Mouse (Mus musculus): ENCODE measurements around the gene Ptgir. TPM values are rescaled to one million over a fixed set of nuclear protein-coding genes. Genes with fewer than 3 reads are reported as not detected.

Ptgir gene
- polyA plus RNA-seq, 1 experiment from 2014 or later = 0.19 TPM

GRCm38 (mm10) chr7:16930850-16931249 lies 24.6 kb downstream of the Ptgir start:
- no peak overlapping the region for H3K4me3 ChIP-seq (ENCODE audit: low read depth, low read length)
- no peak overlapping the region for H3K9ac ChIP-seq (ENCODE audit: low read depth, low read length)
- no peaks in the 10 kb centered on the region for H3K27me3 ChIP-seq (ENCODE audit: control insufficient read depth, insufficient read depth, low read length)
- ATAC-seq (replicated peaks; ENCODE audit: insufficient number of reproducible peaks, low FRiP score, low TSS enrichment) = no peak
- no peaks in the 10 kb centered on the region for H3K9me3 ChIP-seq (replicated peaks; ENCODE audit: control insufficient read depth, low read length)
- no peaks in the 10 kb centered on the region for H3K4me1 ChIP-seq (ENCODE audit: control insufficient read depth, insufficient read depth, low read length)
- no peaks in the 10 kb centered on the region for H3K36me3 ChIP-seq (ENCODE audit: control insufficient read depth, insufficient read depth, low read length)
- no peak overlapping the region; the same call in 1 of the 2 replicates for H3K4me2 ChIP-seq
- H3K27ac ChIP-seq (ENCODE audit: low read depth, low read length) = no peak overlapping the region
- 12% methylated on average over 1 of the region's 1 CpGs for WGBS (ENCODE audit: insufficient replicate concordance)

GRCm38 (mm10) chr7:16931968-16932627 lies 25.8 kb downstream of the Ptgir start:
- H3K36me3 ChIP-seq (ENCODE audit: control insufficient read depth, insufficient read depth, low read length) = no peaks in the 10 kb centered on the region; the same call in 1 of the 2 replicates
- no peaks in the 10 kb centered on the region for H3K27me3 ChIP-seq (ENCODE audit: control insufficient read depth, insufficient read depth, low read length)
- no peaks in the 10 kb centered on the region for H3K4me1 ChIP-seq (ENCODE audit: control insufficient read depth, insufficient read depth, low read length)
- H3K4me3 ChIP-seq (ENCODE audit: low read depth, low read length) = no peak overlapping the region
- no peak overlapping the region for H3K4me2 ChIP-seq
- H3K9me3 ChIP-seq (replicated peaks; ENCODE audit: control insufficient read depth, low read length) = no peaks in the 10 kb centered on the region; the same call in 1 of the 2 replicates
- WGBS (ENCODE audit: insufficient replicate concordance) = 17% methylated on average over 14 of the region's 14 CpGs
- H3K27ac ChIP-seq (ENCODE audit: low read depth, low read length) = no peak overlapping the region
- H3K9ac ChIP-seq (ENCODE audit: low read depth, low read length) = no peak overlapping the region
- ATAC-seq (replicated peaks; ENCODE audit: insufficient number of reproducible peaks, low FRiP score, low TSS enrichment) = 0 out of 2 replicates have a peak, but pooled peaks have one; percentile 18

DNA sequence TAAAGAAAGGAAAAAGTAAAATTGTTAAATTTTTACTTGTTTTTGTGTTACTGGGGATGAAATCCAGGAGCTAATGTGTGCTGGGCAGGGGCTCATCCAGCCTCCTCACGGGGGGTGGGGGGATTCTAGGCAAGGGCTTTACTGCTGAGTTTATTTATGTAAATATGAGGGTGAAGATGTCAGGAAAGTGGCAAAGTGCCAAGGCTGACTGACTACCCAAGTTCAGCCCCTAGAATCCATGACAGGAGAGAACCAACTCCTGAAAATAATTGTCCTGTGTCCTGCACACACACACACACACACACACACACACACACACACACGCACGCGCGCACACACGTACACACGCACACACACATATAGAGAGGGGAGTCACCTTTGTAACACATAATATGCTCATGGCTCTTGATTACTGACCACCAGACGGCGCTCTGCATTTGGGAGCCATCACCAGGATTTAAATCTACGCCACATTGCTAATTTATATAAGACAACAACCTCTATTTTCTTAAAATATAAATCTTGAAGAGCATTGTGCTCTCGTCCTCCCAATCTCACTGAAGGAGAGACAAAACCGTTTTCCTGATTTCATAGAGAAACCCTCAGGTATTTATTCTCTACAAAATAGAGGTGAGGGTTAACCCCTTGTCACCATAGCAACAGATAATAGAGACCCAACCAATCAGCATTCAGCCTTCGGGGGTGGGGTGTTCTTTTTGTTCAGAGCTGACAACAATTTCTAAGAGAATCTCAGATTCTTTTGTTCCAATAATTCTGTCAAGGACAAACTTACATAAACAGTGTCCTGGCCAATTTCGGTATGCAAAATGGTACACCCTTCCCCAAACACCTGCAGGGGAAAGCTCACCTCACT lies 26.7 kb downstream of the Ptgir start:
- no peaks in the 10 kb centered on the region; the same call in 1 of the 2 replicates for H3K36me3 ChIP-seq (ENCODE audit: control insufficient read depth, insufficient read depth, low read length)
- no peak for ATAC-seq (replicated peaks; ENCODE audit: insufficient number of reproducible peaks, low FRiP score, low TSS enrichment)

GRCm38 (mm10) chr7:16937312-16937711 lies 31.0 kb downstream of the Ptgir start:
- Histone ChIP-seq H3K9ac (ENCODE audit: low read depth, low read length) (no peak overlapping the region), H3K9me3 (replicated peaks; ENCODE audit: control insufficient read depth, low read length) (no peaks in the 10 kb centered on the region; the same call in 1 of the 2 replicates), H3K27ac (ENCODE audit: low read depth, low read length) (no peak overlapping the region), H3K4me2 (no peak overlapping the region), H3K36me3 (ENCODE audit: control insufficient read depth, insufficient read depth, low read length) (no peaks in the 10 kb centered on the region; the same call in 1 of the 2 replicates), H3K4me3 (ENCODE audit: low read depth, low read length) (no peak overlapping the region), H3K4me1 (ENCODE audit: control insufficient read depth, insufficient read depth, low read length) (peaks cover 7% of the 10 kb centered on the region), H3K27me3 (ENCODE audit: control insufficient read depth, insufficient read depth, low read length) (no peaks in the 10 kb centered on the region)
- WGBS (ENCODE audit: insufficient replicate concordance) = 43% methylated on average over 4 of the region's 4 CpGs
- no peak for ATAC-seq (replicated peaks; ENCODE audit: insufficient number of reproducible peaks, low FRiP score, low TSS enrichment)

More for the DNA sequence above, 26.7 kb downstream of the Ptgir start:
- no peak overlapping the region for H3K27ac ChIP-seq (ENCODE audit: low read depth, low read length)
- H3K9me3 ChIP-seq (replicated peaks; ENCODE audit: control insufficient read depth, low read length) = no peaks in the 10 kb centered on the region; the same call in 1 of the 2 replicates
- no peak overlapping the region for H3K4me3 ChIP-seq (ENCODE audit: low read depth, low read length)
- WGBS (ENCODE audit: insufficient replicate concordance) = 38% methylated on average over 14 of the region's 14 CpGs
- no peak overlapping the region for H3K9ac ChIP-seq (ENCODE audit: low read depth, low read length)
- no peaks in the 10 kb centered on the region for H3K4me1 ChIP-seq (ENCODE audit: control insufficient read depth, insufficient read depth, low read length)
- H3K27me3 ChIP-seq (ENCODE audit: control insufficient read depth, insufficient read depth, low read length) = no peaks in the 10 kb centered on the region
- H3K4me2 ChIP-seq = no peak overlapping the region

DNA sequence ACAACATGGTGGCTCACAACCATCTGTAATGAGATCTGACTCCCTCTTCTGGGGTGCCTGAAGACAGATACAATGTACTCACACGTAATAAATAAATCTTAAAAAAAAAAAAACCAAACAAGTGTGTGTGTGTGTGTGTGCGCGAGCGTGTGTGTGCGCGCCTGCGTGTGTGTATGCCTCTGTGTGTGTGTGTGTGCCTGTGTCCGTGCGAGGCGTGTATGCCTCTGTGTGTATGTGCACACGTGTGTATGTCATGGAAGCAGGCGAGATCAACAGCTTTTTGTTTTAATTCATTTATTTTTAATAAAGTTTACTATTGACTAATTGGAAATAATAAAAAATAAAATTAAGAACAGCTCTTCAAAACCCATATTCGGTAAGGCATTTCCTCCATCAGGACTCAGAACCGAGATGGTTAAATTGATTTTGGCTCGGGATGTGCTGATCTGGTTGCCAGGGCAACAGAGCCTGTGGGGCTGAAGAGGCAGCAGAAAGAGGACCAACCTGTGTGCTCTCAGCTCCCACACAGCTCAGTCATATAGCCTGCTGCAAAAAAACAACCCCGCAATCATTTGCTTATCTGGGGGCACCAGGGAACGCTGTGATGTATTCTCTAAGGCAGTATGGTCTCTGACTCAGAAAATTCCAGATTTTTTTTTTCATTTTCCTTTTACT lies 32.0 kb downstream of the Ptgir start:
- no peak overlapping the region for H3K9ac ChIP-seq (ENCODE audit: low read depth, low read length)
- H3K4me2 ChIP-seq = no peak overlapping the region
- 69% methylated on average over 17 of the region's 17 CpGs for WGBS (ENCODE audit: insufficient replicate concordance)
- no peaks in the 10 kb centered on the region; the same call in 1 of the 2 replicates for H3K36me3 ChIP-seq (ENCODE audit: control insufficient read depth, insufficient read depth, low read length)
- H3K27me3 ChIP-seq (ENCODE audit: control insufficient read depth, insufficient read depth, low read length) = no peaks in the 10 kb centered on the region
- peaks cover 7% of the 10 kb centered on the region for H3K4me1 ChIP-seq (ENCODE audit: control insufficient read depth, insufficient read depth, low read length)
- H3K4me3 ChIP-seq (ENCODE audit: low read depth, low read length) = no peak overlapping the region
- no peak for ATAC-seq (replicated peaks; ENCODE audit: insufficient number of reproducible peaks, low FRiP score, low TSS enrichment)
- H3K9me3 ChIP-seq (replicated peaks; ENCODE audit: control insufficient read depth, low read length) = no peaks in the 10 kb centered on the region; the same call in 1 of the 2 replicates
- H3K27ac ChIP-seq (ENCODE audit: low read depth, low read length) = no peak overlapping the region

DNA sequence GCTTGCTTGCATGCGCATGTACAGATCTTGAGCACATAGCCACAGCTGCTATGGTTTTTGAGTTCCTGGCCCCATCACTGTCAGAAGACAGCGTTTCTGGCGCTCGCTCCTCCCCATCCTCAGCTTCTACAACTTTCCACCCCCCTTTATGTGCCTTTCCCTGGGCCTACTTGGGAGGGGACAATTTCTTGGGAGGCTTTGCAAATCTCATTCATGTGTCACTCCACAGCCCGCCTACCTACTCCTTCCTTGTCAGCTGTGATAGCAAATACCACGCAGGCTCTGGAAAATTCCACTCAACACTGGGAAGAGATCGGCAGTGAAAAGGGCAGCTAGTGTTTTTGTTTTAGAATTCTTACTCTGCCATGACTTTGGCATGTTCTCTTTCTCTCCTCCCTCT lies 34.0 kb downstream of the Ptgir start:
- Histone ChIP-seq H3K27me3 (ENCODE audit: control insufficient read depth, insufficient read depth, low read length) (peaks cover 5% of the 10 kb centered on the region), H3K27ac (ENCODE audit: low read depth, low read length) (peak overlapping the region; percentile 46; the same call in 1 of the 2 replicates), H3K4me1 (ENCODE audit: control insufficient read depth, insufficient read depth, low read length) (peaks cover 12% of the 10 kb centered on the region), H3K4me2 (no peak overlapping the region), H3K4me3 (ENCODE audit: low read depth, low read length) (no peak overlapping the region), H3K9ac (ENCODE audit: low read depth, low read length) (no peak overlapping the region), H3K9me3 (replicated peaks; ENCODE audit: control insufficient read depth, low read length) (no peaks in the 10 kb centered on the region; the same call in 1 of the 2 replicates), H3K36me3 (ENCODE audit: control insufficient read depth, insufficient read depth, low read length) (no peaks in the 10 kb centered on the region; the same call in 1 of the 2 replicates)
- no peak for ATAC-seq (replicated peaks; ENCODE audit: insufficient number of reproducible peaks, low FRiP score, low TSS enrichment)
- WGBS (ENCODE audit: insufficient replicate concordance) = 29% methylated on average over 7 of the region's 7 CpGs

- Histone ChIP-seq H3K9ac (ENCODE audit: low read depth, low read length) (no peak overlapping the region), H3K4me2 (no peak overlapping the region), H3K27ac (ENCODE audit: low read depth, low read length) (no peak overlapping the region), H3K4me1 (ENCODE audit: control insufficient read depth, insufficient read depth, low read length) (peaks cover 29% of the 10 kb centered on the region), H3K9me3 (replicated peaks; ENCODE audit: control insufficient read depth, low read length) (no peaks in the 10 kb centered on the region), H3K36me3 (ENCODE audit: control insufficient read depth, insufficient read depth, low read length) (no peaks in the 10 kb centered on the region), H3K27me3 (ENCODE audit: control insufficient read depth, insufficient read depth, low read length) (peaks cover 31% of the 10 kb centered on the region), H3K4me3 (ENCODE audit: low read depth, low read length) (no peak overlapping the region)
- no peak for ATAC-seq (replicated peaks; ENCODE audit: insufficient number of reproducible peaks, low FRiP score, low TSS enrichment)
- 63% methylated on average over 4 of the region's 4 CpGs for WGBS (ENCODE audit: insufficient replicate concordance)
These were observed 36.6 kb downstream of the Ptgir start for GRCm38 (mm10) chr7:16942861-16943260.

GRCm38 (mm10) chr7:16944061-16944807 lies 37.9 kb downstream of the Ptgir start, which contains the start of gene Pnmal2:
Gene Pnmal2, plus strand, starts transcription at chr7:16944682.
- H3K27ac ChIP-seq (ENCODE audit: low read depth, low read length) = no peak within 1 kb of the TSS
- no peaks in the 10 kb centered on the region for H3K36me3 ChIP-seq (ENCODE audit: control insufficient read depth, insufficient read depth, low read length)
- 16% methylated on average over 36 of the region's 36 CpGs for WGBS (ENCODE audit: insufficient replicate concordance)
- no peaks in the 10 kb centered on the region for H3K9me3 ChIP-seq (replicated peaks; ENCODE audit: control insufficient read depth, low read length)
- H3K4me1 ChIP-seq (ENCODE audit: control insufficient read depth, insufficient read depth, low read length) = peaks cover 35% of the 10 kb centered on the region
- H3K4me3 ChIP-seq (ENCODE audit: low read depth, low read length) = peak within 1 kb of the TSS; percentile 65
- H3K27me3 ChIP-seq (ENCODE audit: control insufficient read depth, insufficient read depth, low read length) = peaks cover 45% of the 10 kb centered on the region
- H3K9ac ChIP-seq (ENCODE audit: low read depth, low read length) = peak within 1 kb of the TSS; percentile 77
- peak within 1 kb of the TSS; percentile 94 for H3K4me2 ChIP-seq
- peak; percentile 72 for ATAC-seq (replicated peaks; ENCODE audit: insufficient number of reproducible peaks, low FRiP score, low TSS enrichment)
